Mouse (Mus musculus) MEL (cell line): ENCODE results near the gene Hspb6.

ENCODE experiments used
- CTCF ChIP-seq, 3 experiments: IDR thresholded peaks in 2 of 3; conservative IDR thresholded peaks in 1 of 3; 2 replicates each; pipeline ENCODE4 v1.5.1; 2011 to 2012; ENCODE audit warnings: low read length in 3 of 3, low read depth in 2 of 3, mild to moderate bottlenecking in 2 of 3, improper control_type of control experiment in 1 of 3, inconsistent platforms in 1 of 3, mixed read lengths in 1 of 3, moderate library complexity in 1 of 3; ENCODE audit not compliant: control insufficient read depth in 1 of 3, insufficient read depth in 1 of 3, poor library complexity in 1 of 3, severe bottlenecking in 1 of 3
- E2F4 ChIP-seq: IDR thresholded peaks from 2 replicates; pipeline ENCODE4 v1.6.1; 2011; ENCODE audit warnings: low read depth, low read length, improper control_type of control experiment, borderline replicate concordance
- EP300 ChIP-seq, 2 experiments: IDR thresholded peaks; 2 replicates each; pipeline ENCODE4 v1.6.1; 2011; ENCODE audit warnings: improper control_type of control experiment in 2 of 2, low read length in 2 of 2, low read depth in 1 of 2, mild to moderate bottlenecking in 1 of 2
- GATA1 ChIP-seq: IDR thresholded peaks from 2 replicates; pipeline ENCODE4 v1.6.1; 2011; ENCODE audit warnings: low read depth, low read length, improper control_type of control experiment
- HCFC1 ChIP-seq: IDR thresholded peaks from 2 replicates; pipeline ENCODE4 v1.6.1; 2012; ENCODE audit warnings: low read depth, mild to moderate bottlenecking, inconsistent platforms, low read length, improper control_type of control experiment, moderate library complexity
- JUND ChIP-seq: IDR thresholded peaks from 2 replicates; pipeline ENCODE4 v1.6.1; 2011; ENCODE audit warnings: low read depth, mild to moderate bottlenecking, improper control_type of control experiment, low read length
- MAX ChIP-seq: IDR thresholded peaks from 2 replicates; pipeline ENCODE4 v1.6.1; 2011; ENCODE audit warnings: low read length, improper control_type of control experiment
- MEF2A ChIP-seq: IDR thresholded peaks from 2 replicates; pipeline ENCODE4 v1.6.1; 2014; ENCODE audit warnings: low read depth, mild to moderate bottlenecking, inconsistent platforms, low read length, improper control_type of control experiment; ENCODE audit not compliant: poor library complexity, insufficient replicate concordance, severe bottlenecking; ENCODE audit errors: extremely low read depth
- POLR2A ChIP-seq, 2 experiments: IDR thresholded peaks; 2 replicates each; pipeline ENCODE4 v1.6.1; 2011 to 2012; ENCODE audit warnings: low read length in 2 of 2, mild to moderate bottlenecking in 2 of 2, control low read depth in 1 of 2, improper control_type of control experiment in 1 of 2, low read depth in 1 of 2, moderate library complexity in 1 of 2; ENCODE audit not compliant: control insufficient read depth in 1 of 2, insufficient read depth in 1 of 2, poor library complexity in 1 of 2
- ZNF384 ChIP-seq: IDR thresholded peaks from 2 replicates; pipeline ENCODE4 v1.6.1; 2012; ENCODE audit warnings: low read depth, mild to moderate bottlenecking, inconsistent platforms, low read length, improper control_type of control experiment

DNA sequence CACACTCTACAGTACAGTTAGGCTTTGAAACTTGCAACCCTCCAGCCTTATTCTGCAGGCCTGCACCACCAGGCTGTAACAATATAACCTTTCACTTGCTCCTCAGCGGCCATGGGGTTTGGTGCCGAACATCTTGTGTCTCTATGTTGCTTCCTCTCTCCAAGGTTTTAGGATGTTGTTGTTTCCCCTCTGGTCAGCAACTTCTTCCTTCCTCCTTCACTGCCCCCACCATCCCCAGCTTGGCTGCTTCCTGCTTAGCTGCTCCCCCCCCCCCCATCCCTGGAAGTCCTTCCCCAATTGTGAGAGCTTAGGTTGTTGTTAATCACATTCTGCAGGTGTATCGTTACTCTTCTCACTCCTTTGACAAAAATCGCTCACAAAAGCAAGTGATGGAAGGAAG lies 43.9 kb upstream of the Hspb6 start:
- TF ChIP-seq CTCF (IDR thresholded peaks at IDR 0.05 in 2 of 3, conservative IDR thresholded peaks at IDR 0.05 in 1 of 3; ENCODE audit: control insufficient read depth in 1 of 3, insufficient read depth in 1 of 3, low read depth in 2 of 3, low read length in 3 of 3, poor library complexity in 1 of 3, severe bottlenecking in 1 of 3) (no peak), MEF2A (no peak), POLR2A (IDR thresholded peaks at IDR 0.05; ENCODE audit: control insufficient read depth in 1 of 2, insufficient read depth in 1 of 2, low read depth in 1 of 2, low read length in 2 of 2, poor library complexity in 1 of 2) (no peak), JUND (no peak), EP300 (IDR thresholded peaks at IDR 0.05; ENCODE audit: low read depth in 1 of 2, low read length in 2 of 2) (no peak), ZNF384 (no peak), MAX (no peak), HCFC1 (no peak), E2F4 (no peak), GATA1 (no peak)
